Mouse (Mus musculus) neutrophil, adult 65 days (primary cell): ENCODE data around the gene Col4a2. TPM values are rescaled to one million over a fixed set of nuclear protein-coding genes. Genes with fewer than 3 reads are reported as not detected.

Source experiments
- total RNA-seq: library from RNA; stranded (reverse); gene quantifications from 2 replicates; pipeline ENCODE4 v1.2.4, GENCODE M21; 2023

The Col4a2 gene
- total RNA-seq: 0.20 and 0.54 TPM in 2 replicates

GRCm38 (mm10) chr8:11312349-11313175 lies at the start of gene Col4a2, which contains the start of gene Col4a1:
TSS of gene Col4a2 (plus strand) at chr8:11312805.
TSS of gene Col4a1 (minus strand) at chr8:11312826.

GRCm38 (mm10) chr8:11477811-11478761 lies 165.5 kb downstream of the Col4a2 start, which contains the start of gene Rab20:
TSS of gene Rab20 (minus strand) at chr8:11478710.

GRCm38 (mm10) chr8:11497017-11497990 lies 184.7 kb downstream of the Col4a2 start, which contains the start of gene Naxd:
TSS of gene Naxd (plus strand) at chr8:11497506.

Other genes starting within 250 kb of the Col4a2 start
- gene Col4a1, start within 50 bp of the Col4a2 start, total RNA-seq: 0.54 and 1.4 TPM in 2 replicates
- gene Rab20, start 165.9 kb downstream of the Col4a2 start, total RNA-seq: 64.9 and 67.3 TPM in 2 replicates
- 36.4 and 38.9 TPM in 2 replicates for gene Naxd, start 184.7 kb downstream of the Col4a2 start, total RNA-seq
- 14.6 and 25.1 TPM in 2 replicates for gene Cars2, start 238.0 kb downstream of the Col4a2 start, total RNA-seq
- 55.6 and 56.3 TPM in 2 replicates for gene Ing1, start 242.8 kb downstream of the Col4a2 start, total RNA-seq